Mouse (Mus musculus): ENCODE data around the gene Atad3a. TPM values are rescaled to one million over a fixed set of nuclear protein-coding genes. Genes with fewer than 3 reads are reported as not detected.
A peak's percentile ranks its signal among the peaks of the same experiment; 100 is the strongest.

The Atad3a gene
- polyA plus RNA-seq, 1 experiment from 2014 or later, result 89.0 TPM

GRCm38 (mm10) chr4:155695531-155696062, 65.3 kb downstream of the Atad3a start:
- H3K4me1 ChIP-seq (ENCODE audit: control insufficient read depth in 2 of 2, insufficient read depth in 2 of 2, low read length in 2 of 2), result peaks cover 0 to 3% of the 10 kb centered on the region in 2 experiments; a peak in 3 of 4 replicates
- H3K9ac ChIP-seq (ENCODE audit: low read length), result peak overlapping the region; percentile 74; the same call in 1 of the 2 replicates
- peak overlapping the region; percentile 97; the same call in 1 of the 2 replicates for H3K4me2 ChIP-seq (ENCODE audit: low read length)
- WGBS, result 75% methylated on average over 4 of the region's 4 CpGs
- no peaks in the 10 kb centered on the region for H3K36me3 ChIP-seq (ENCODE audit: control insufficient read depth, insufficient read depth, low read length)
- H3K4me3 ChIP-seq (ENCODE audit: control insufficient read depth in 1 of 2, insufficient read depth in 1 of 2, low read depth in 1 of 2, low read length in 2 of 2), result no peak overlapping the region; a peak in 1 of 4 replicates
- H3K27me3 ChIP-seq (ENCODE audit: control insufficient read depth, insufficient read depth, low read length), result peaks cover 17% of the 10 kb centered on the region; the same call in 1 of the 2 replicates
- ATAC-seq (ENCODE audit: insufficient number of reproducible peaks, insufficient read depth, low FRiP score, low read depth), result no peak
- H3K27ac ChIP-seq (replicated peaks in 1 of 2; ENCODE audit: control insufficient read depth in 1 of 2, insufficient read depth in 1 of 2, low read depth in 2 of 2, low read length in 2 of 2), result no peak overlapping the region
- H3K9me3 ChIP-seq (ENCODE audit: control insufficient read depth, low read length), result no peaks in the 10 kb centered on the region

GRCm38 (mm10) chr4:155694482-155695401, 66.2 kb downstream of the Atad3a start:
- no peaks in the 10 kb centered on the region for H3K36me3 ChIP-seq (ENCODE audit: control insufficient read depth, insufficient read depth, low read length)
- H3K9me3 ChIP-seq (ENCODE audit: control insufficient read depth, low read length), result no peaks in the 10 kb centered on the region
- H3K4me3 ChIP-seq (ENCODE audit: control insufficient read depth in 1 of 2, insufficient read depth in 1 of 2, low read depth in 1 of 2, low read length in 2 of 2), result peak overlapping the region; percentile 60 to 61
- peak overlapping the region; percentile 74 for H3K9ac ChIP-seq (ENCODE audit: low read length)
- peak overlapping the region; percentile 97 for H3K4me2 ChIP-seq (ENCODE audit: low read length)
- 2% methylated on average over 92 of the region's 92 CpGs for WGBS
- H3K4me1 ChIP-seq (ENCODE audit: control insufficient read depth in 2 of 2, insufficient read depth in 2 of 2, low read length in 2 of 2), result peaks cover 0 to 3% of the 10 kb centered on the region in 2 experiments; a peak in 3 of 4 replicates
- no peak overlapping the region for H3K27ac ChIP-seq (replicated peaks in 1 of 2; ENCODE audit: control insufficient read depth in 1 of 2, insufficient read depth in 1 of 2, low read depth in 2 of 2, low read length in 2 of 2)
- H3K27me3 ChIP-seq (ENCODE audit: control insufficient read depth, insufficient read depth, low read length), result peaks cover 17% of the 10 kb centered on the region; the same call in 1 of the 2 replicates
- peak; percentile 59 for ATAC-seq (ENCODE audit: insufficient number of reproducible peaks, insufficient read depth, low FRiP score, low read depth)

GRCm38 (mm10) chr4:155694111-155694481, 66.8 kb downstream of the Atad3a start, which contains the start of gene Fndc10:
TSS of gene Fndc10 (plus strand) at chr4:155694342.
- peak within 1 kb of the TSS; percentile 97 for H3K4me2 ChIP-seq (ENCODE audit: low read length)
- peak within 1 kb of the TSS; percentile 74 for H3K9ac ChIP-seq (ENCODE audit: low read length)
- H3K4me3 ChIP-seq (ENCODE audit: control insufficient read depth in 1 of 2, insufficient read depth in 1 of 2, low read depth in 1 of 2, low read length in 2 of 2), result peak within 1 kb of the TSS; percentile 60 to 61
- peaks cover 17% of the 10 kb centered on the region; the same call in 1 of the 2 replicates for H3K27me3 ChIP-seq (ENCODE audit: control insufficient read depth, insufficient read depth, low read length)
- peak; percentile 44 for ATAC-seq (ENCODE audit: insufficient number of reproducible peaks, insufficient read depth, low FRiP score, low read depth)
- no peak within 1 kb of the TSS for H3K27ac ChIP-seq (replicated peaks in 1 of 2; ENCODE audit: control insufficient read depth in 1 of 2, insufficient read depth in 1 of 2, low read depth in 2 of 2, low read length in 2 of 2)
- WGBS, result 0% methylated on average over 22 of the region's 47 CpGs
- peaks cover 0 to 3% of the 10 kb centered on the region in 2 experiments; a peak in 3 of 4 replicates for H3K4me1 ChIP-seq (ENCODE audit: control insufficient read depth in 2 of 2, insufficient read depth in 2 of 2, low read length in 2 of 2)
- no peaks in the 10 kb centered on the region for H3K36me3 ChIP-seq (ENCODE audit: control insufficient read depth, insufficient read depth, low read length)
- H3K9me3 ChIP-seq (ENCODE audit: control insufficient read depth, low read length), result no peaks in the 10 kb centered on the region

DNA sequence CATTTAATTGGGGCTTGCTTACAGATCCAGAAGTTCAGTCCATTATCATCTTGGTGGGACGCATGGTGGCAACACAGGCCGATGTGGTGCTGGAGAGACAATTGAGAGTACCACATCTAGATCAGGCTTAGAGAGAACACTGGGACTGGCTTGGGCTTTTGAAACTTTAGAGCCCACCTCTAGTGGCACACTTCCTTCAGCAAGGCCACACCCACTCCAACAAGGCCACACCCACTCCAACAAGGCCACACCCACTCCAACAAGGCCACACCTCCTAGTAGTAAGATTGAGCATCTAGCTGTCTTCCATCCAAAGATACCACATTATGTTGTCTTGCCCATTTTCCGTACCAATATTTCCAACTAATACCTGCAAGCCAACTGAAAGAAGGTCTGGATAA, 68.5 kb downstream of the Atad3a start:
- 88% methylated on average over 3 of the region's 3 CpGs for WGBS
- ATAC-seq (ENCODE audit: insufficient number of reproducible peaks, insufficient read depth, low FRiP score, low read depth), result no peak

More for the DNA sequence above, 68.5 kb downstream of the Atad3a start:
- Histone ChIP-seq H3K9ac (ENCODE audit: low read length) (no peak overlapping the region), H3K27ac (replicated peaks in 1 of 2; ENCODE audit: control insufficient read depth in 1 of 2, insufficient read depth in 1 of 2, low read depth in 2 of 2, low read length in 2 of 2) (no peak overlapping the region), H3K4me3 (ENCODE audit: control insufficient read depth in 1 of 2, insufficient read depth in 1 of 2, low read depth in 1 of 2, low read length in 2 of 2) (no peak overlapping the region), H3K27me3 (ENCODE audit: control insufficient read depth, insufficient read depth, low read length) (peaks cover 17% of the 10 kb centered on the region; the same call in 1 of the 2 replicates), H3K4me1 (ENCODE audit: control insufficient read depth in 2 of 2, insufficient read depth in 2 of 2, low read length in 2 of 2) (peaks cover 0 to 3% of the 10 kb centered on the region in 2 experiments; a peak in 3 of 4 replicates), H3K36me3 (ENCODE audit: control insufficient read depth, insufficient read depth, low read length) (no peaks in the 10 kb centered on the region), H3K9me3 (ENCODE audit: control insufficient read depth, low read length) (no peaks in the 10 kb centered on the region), H3K4me2 (ENCODE audit: low read length) (no peak overlapping the region)

Small RNA genes within 50 kb of the gene (microRNA-seq; reads per million reads assigned to microRNA genes)
- not detected for gene Gm27743

Other genes starting within 250 kb of the Atad3a start
- 49.9 and 51.4 TPM in 2 replicates for gene Nadk, start 198.7 kb downstream of the Atad3a start, polyA plus RNA-seq (2014; fragmentation: Nextera tagmentation; extraction: Ambion mirVana)
- 7.7 and 8.5 TPM in 2 replicates for gene Slc35e2, start 159.7 kb downstream of the Atad3a start, polyA plus RNA-seq (2014; fragmentation: Nextera tagmentation; extraction: Ambion mirVana)
- 33.5 and 36.7 TPM in 2 replicates for gene Cdk11b, start 136.2 kb downstream of the Atad3a start, polyA plus RNA-seq (2014; fragmentation: Nextera tagmentation; extraction: Ambion mirVana)
- gene Gm10563, start 115.7 kb downstream of the Atad3a start, polyA plus RNA-seq (2014; fragmentation: Nextera tagmentation; extraction: Ambion mirVana), result not detected in 2 replicates
- 63.1 and 67.1 TPM in 2 replicates for gene Mmp23, start 107.7 kb downstream of the Atad3a start, polyA plus RNA-seq (2014; fragmentation: Nextera tagmentation; extraction: Ambion mirVana)
- gene Mib2, start 91.9 kb downstream of the Atad3a start, polyA plus RNA-seq (2014; fragmentation: Nextera tagmentation; extraction: Ambion mirVana), result 12.5 and 15.3 TPM in 2 replicates
- 1.9 and 2.4 TPM in 2 replicates for gene Fndc10, start 66.8 kb downstream of the Atad3a start, polyA plus RNA-seq (2014; fragmentation: Nextera tagmentation; extraction: Ambion mirVana)
- 113 and 115 TPM in 2 replicates for gene Ssu72, start 56.3 kb downstream of the Atad3a start, polyA plus RNA-seq (2014; fragmentation: Nextera tagmentation; extraction: Ambion mirVana)
- 0.23 and 0.28 TPM in 2 replicates for gene Tmem240, start 26.3 kb downstream of the Atad3a start, polyA plus RNA-seq (2014; fragmentation: Nextera tagmentation; extraction: Ambion mirVana)
- gene Vwa1, start 13.6 kb upstream of the Atad3a start, polyA plus RNA-seq (2014; fragmentation: Nextera tagmentation; extraction: Ambion mirVana), result 4.5 and 4.9 TPM in 2 replicates
- 2.4 and 2.5 TPM in 2 replicates for gene Tmem88b, start 24.8 kb upstream of the Atad3a start, polyA plus RNA-seq (2014; fragmentation: Nextera tagmentation; extraction: Ambion mirVana)
- gene Ankrd65, start 29.3 kb upstream of the Atad3a start, polyA plus RNA-seq (2014; fragmentation: Nextera tagmentation; extraction: Ambion mirVana), result not detected in 2 replicates
- 146 and 160 TPM in 2 replicates for gene Mrpl20, start 41.8 kb upstream of the Atad3a start, polyA plus RNA-seq (2014; fragmentation: Nextera tagmentation; extraction: Ambion mirVana)
- 120 and 126 TPM in 2 replicates for gene Ccnl2, start 51.4 kb upstream of the Atad3a start, polyA plus RNA-seq (2014; fragmentation: Nextera tagmentation; extraction: Ambion mirVana)
- gene Aurkaip1, start 70.2 kb upstream of the Atad3a start, polyA plus RNA-seq (2014; fragmentation: Nextera tagmentation; extraction: Ambion mirVana), result 112 and 118 TPM in 2 replicates
- gene Mxra8, start 78.6 kb upstream of the Atad3a start, polyA plus RNA-seq (2014; fragmentation: Nextera tagmentation; extraction: Ambion mirVana), result 55.5 and 75.6 TPM in 2 replicates
- 9.1 and 10.9 TPM in 2 replicates for gene Dvl1, start 86.3 kb upstream of the Atad3a start, polyA plus RNA-seq (2014; fragmentation: Nextera tagmentation; extraction: Ambion mirVana)
- 0.09 and 0.12 TPM in 2 replicates for gene Tas1r3, start 102.3 kb upstream of the Atad3a start, polyA plus RNA-seq (2014; fragmentation: Nextera tagmentation; extraction: Ambion mirVana)
- gene Cptp, start 108.3 kb upstream of the Atad3a start, polyA plus RNA-seq (2014; fragmentation: Nextera tagmentation; extraction: Ambion mirVana), result 10.9 and 11.0 TPM in 2 replicates
- gene Ints11, start 108.5 kb upstream of the Atad3a start, polyA plus RNA-seq (2014; fragmentation: Nextera tagmentation; extraction: Ambion mirVana), result 36.0 and 38.5 TPM in 2 replicates
- gene Pusl1, start 130.7 kb upstream of the Atad3a start, polyA plus RNA-seq (2014; fragmentation: Nextera tagmentation; extraction: Ambion mirVana), result 28.0 and 30.0 TPM in 2 replicates
- 9.0 and 9.4 TPM in 2 replicates for gene Acap3, start 130.7 kb upstream of the Atad3a start, polyA plus RNA-seq (2014; fragmentation: Nextera tagmentation; extraction: Ambion mirVana)
- gene Ube2j2, start 182.7 kb upstream of the Atad3a start, polyA plus RNA-seq (2014; fragmentation: Nextera tagmentation; extraction: Ambion mirVana), result 75.5 and 98.6 TPM in 2 replicates
- gene C1qtnf12, start 201.2 kb upstream of the Atad3a start, polyA plus RNA-seq (2014; fragmentation: Nextera tagmentation; extraction: Ambion mirVana), result 26.8 and 29.2 TPM in 2 replicates
- gene B3galt6, start 231.6 kb upstream of the Atad3a start, polyA plus RNA-seq (2014; fragmentation: Nextera tagmentation; extraction: Ambion mirVana), result 8.9 and 11.5 TPM in 2 replicates
- 133 and 137 TPM in 2 replicates for gene Sdf4, start 231.8 kb upstream of the Atad3a start, polyA plus RNA-seq (2014; fragmentation: Nextera tagmentation; extraction: Ambion mirVana)